Mouse (Mus musculus) forebrain, embryonic 14.5 days (tissue): ENCODE results near the gene Heg1. TPM values are rescaled to one million over a fixed set of nuclear protein-coding genes. Genes with fewer than 3 reads are reported as not detected.

ENCODE experiments used
- ATAC-seq: fragments of 200-750 bp; cut with Nextera tagmentation; 2 replicates; pipeline ENCODE4 v1.8.0; 2017; ENCODE audit warnings: mild to moderate bottlenecking, moderate library complexity
- DNase-seq: peaks from one replicate; pipeline ENCODE4 v3.0.0-alpha.2; 2015; ENCODE audit warnings: low spot score
- H3K27ac ChIP-seq: fragments of 300-500 bp; sonication (generic); 2 replicates; pipeline ENCODE4 v1.5.1; 2014; ENCODE audit warnings: low read depth, mild to moderate bottlenecking, control low read depth, low read length, moderate library complexity
- H3K27me3 ChIP-seq: fragments of 300-500 bp; sonication (generic); replicated peaks from 2 replicates; pipeline ENCODE4 v1.6.1; 2014; ENCODE audit warnings: low read length, control low read depth, mixed read lengths; ENCODE audit not compliant: control insufficient read depth, insufficient read depth
- H3K36me3 ChIP-seq: fragments of 300-500 bp; sonication (generic); 2 replicates; pipeline ENCODE4 v1.6.1; 2014; ENCODE audit warnings: low read length, control low read depth; ENCODE audit not compliant: control insufficient read depth, insufficient read depth
- H3K4me1 ChIP-seq: fragments of 300-500 bp; sonication (generic); 2 replicates; pipeline ENCODE4 v1.6.1; 2014; ENCODE audit warnings: antibody characterized with exemption, low read length, control low read depth; ENCODE audit not compliant: control insufficient read depth, insufficient read depth
- H3K4me2 ChIP-seq: fragments of 300-500 bp; sonication (generic); 2 replicates; pipeline ENCODE4 v1.6.1; 2014; ENCODE audit warnings: mild to moderate bottlenecking, control low read depth, low read length
- H3K4me3 ChIP-seq: fragments of 300-500 bp; sonication (generic); 2 replicates; pipeline ENCODE4 v1.5.1; 2014; ENCODE audit warnings: low read depth, low read length, control low read depth
- H3K9ac ChIP-seq: fragments of 300-500 bp; sonication (generic); 2 replicates; pipeline ENCODE4 v1.6.1; 2014; ENCODE audit warnings: mild to moderate bottlenecking, low read length, control low read depth, moderate library complexity
- H3K9me3 ChIP-seq: fragments of 300-500 bp; sonication (generic); replicated peaks from 2 replicates; pipeline ENCODE4 v1.6.1; 2016; ENCODE audit warnings: low read length, control low read depth, mixed read lengths; ENCODE audit not compliant: control insufficient read depth
- WGBS: fragments of 180-500 bp; shearing (Covaris S2); extraction: QIAGEN DNeasy Blood & Tissue Kit; methylation state at CpG from one replicate; pipeline ENCODE4 v1.1.7; 2014; 5-methylcytosine and 5-hydroxymethylcytosine counted together
- polyA plus RNA-seq: library from polyadenylated mRNA; unstranded; fragments of >200 nt; fragmentation: Nextera tagmentation; extraction: Ambion mirVana; gene quantifications from 2 replicates; pipeline ENCODE4 v1.2.1, GENCODE M21; 2014

Heg1 gene
- polyA plus RNA-seq, 1 experiment from 2014 or later, result 15.0 TPM

GRCm38 (mm10) chr16:33739802-33740201, 55.6 kb downstream of the Heg1 start:
- DNase-seq (peak; percentile 80), ATAC-seq (peak; percentile 67)
- no peaks in the 10 kb centered on the region for H3K27me3 ChIP-seq
- 39% methylated on average over 3 of the region's 3 CpGs for WGBS
- peaks cover 24% of the 10 kb centered on the region for H3K36me3 ChIP-seq
- H3K9ac ChIP-seq, result no peak overlapping the region
- H3K27ac ChIP-seq, result peak overlapping the region; percentile 10; the same call in 1 of the 2 replicates
- no peak overlapping the region for H3K4me3 ChIP-seq
- peaks cover 42% of the 10 kb centered on the region for H3K4me1 ChIP-seq
- no peak overlapping the region for H3K4me2 ChIP-seq
- H3K9me3 ChIP-seq, result no peaks in the 10 kb centered on the region

- Histone ChIP-seq H3K4me3 (no peak overlapping the region), H3K4me1 (peaks cover 37% of the 10 kb centered on the region), H3K4me2 (no peak overlapping the region), H3K36me3 (peaks cover 29% of the 10 kb centered on the region), H3K9ac (no peak overlapping the region), H3K9me3 (no peaks in the 10 kb centered on the region), H3K27me3 (no peaks in the 10 kb centered on the region), H3K27ac (no peak overlapping the region; the same call in 1 of the 2 replicates)
- peak; percentile 57 for DNase-seq
- no peak; the same call in 1 of the 2 replicates for ATAC-seq
- WGBS, result 43% methylated on average over 6 of the region's 6 CpGs
These were observed 56.2 kb downstream of the Heg1 start for GRCm38 (mm10) chr16:33740416-33740815.

GRCm38 (mm10) chr16:33741795-33742194, 57.6 kb downstream of the Heg1 start:
- 60% methylated on average over 5 of the region's 5 CpGs for WGBS

GRCm38 (mm10) chr16:33742233-33742632, 58.1 kb downstream of the Heg1 start:
- DNase-seq (no peak), ATAC-seq (no peak)
- Histone ChIP-seq H3K9ac (no peak overlapping the region), H3K27ac (no peak overlapping the region), H3K4me2 (no peak overlapping the region), H3K4me1 (peaks cover 21% of the 10 kb centered on the region; the same call in 1 of the 2 replicates), H3K36me3 (peaks cover 27% of the 10 kb centered on the region), H3K4me3 (no peak overlapping the region), H3K9me3 (no peaks in the 10 kb centered on the region), H3K27me3 (no peaks in the 10 kb centered on the region)
- WGBS, result 82% methylated on average over 9 of the region's 9 CpGs

More at GRCm38 (mm10) chr16:33741795-33742194, 57.6 kb downstream of the Heg1 start:
- no peaks in the 10 kb centered on the region for H3K9me3 ChIP-seq
- no peak overlapping the region for H3K9ac ChIP-seq
- H3K4me3 ChIP-seq, result no peak overlapping the region
- H3K4me1 ChIP-seq, result peaks cover 24% of the 10 kb centered on the region
- no peak for ATAC-seq
- no peaks in the 10 kb centered on the region for H3K27me3 ChIP-seq
- H3K36me3 ChIP-seq, result peaks cover 29% of the 10 kb centered on the region
- peak; percentile 34 for DNase-seq
- H3K27ac ChIP-seq, result no peak overlapping the region
- H3K4me2 ChIP-seq, result no peak overlapping the region

- Histone ChIP-seq H3K9me3 (no peaks in the 10 kb centered on the region), H3K36me3 (peaks cover 31% of the 10 kb centered on the region), H3K4me3 (no peak overlapping the region), H3K4me1 (peaks cover 15% of the 10 kb centered on the region; the same call in 1 of the 2 replicates), H3K9ac (no peak overlapping the region), H3K27ac (no peak overlapping the region), H3K27me3 (no peaks in the 10 kb centered on the region), H3K4me2 (no peak overlapping the region)
- peak; percentile 67 for DNase-seq
- WGBS, result 63% methylated on average over 7 of the region's 7 CpGs
- ATAC-seq, result peak; percentile 24; the same call in 1 of the 2 replicates
These were observed 60.7 kb downstream of the Heg1 start for GRCm38 (mm10) chr16:33744622-33745419.

DNA sequence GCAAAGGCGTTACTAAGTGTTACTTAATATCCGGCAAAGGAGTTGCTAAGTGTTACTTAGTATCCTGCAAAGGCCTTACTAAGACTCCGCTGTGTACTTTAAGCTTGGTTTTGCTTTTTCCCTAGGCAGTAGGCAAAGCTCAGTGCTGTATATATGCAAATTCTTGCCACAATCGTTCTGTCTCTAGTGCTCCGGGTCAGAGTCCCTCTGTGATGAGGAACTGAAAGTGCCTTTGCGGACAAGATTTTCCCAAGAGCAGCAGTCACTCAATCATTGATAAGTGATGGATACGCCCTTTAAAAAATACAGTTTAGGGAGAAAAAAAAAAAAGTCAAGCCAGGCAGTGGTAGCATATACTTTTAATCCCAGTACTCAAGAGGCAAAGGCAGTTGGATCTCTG, 61.3 kb downstream of the Heg1 start:
- Histone ChIP-seq H3K27me3 (no peaks in the 10 kb centered on the region), H3K4me3 (no peak overlapping the region), H3K36me3 (peaks cover 31% of the 10 kb centered on the region), H3K4me2 (no peak overlapping the region), H3K4me1 (peaks cover 8% of the 10 kb centered on the region; the same call in 1 of the 2 replicates), H3K9ac (no peak overlapping the region), H3K27ac (no peak overlapping the region), H3K9me3 (no peaks in the 10 kb centered on the region)
- ATAC-seq, result no peak
- DNase-seq, result no peak
- 90% methylated on average over 7 of the region's 7 CpGs for WGBS

- H3K27me3 ChIP-seq, result no peaks in the 10 kb centered on the region
- peaks cover 3% of the 10 kb centered on the region; the same call in 1 of the 2 replicates for H3K4me1 ChIP-seq
- 79% methylated on average over 10 of the region's 10 CpGs for WGBS
- peak; percentile 41 for DNase-seq
- H3K9me3 ChIP-seq, result no peaks in the 10 kb centered on the region
- no peak overlapping the region for H3K4me3 ChIP-seq
- H3K9ac ChIP-seq, result no peak overlapping the region
- no peak overlapping the region for H3K27ac ChIP-seq
- H3K4me2 ChIP-seq, result no peak overlapping the region
- H3K36me3 ChIP-seq, result peaks cover 34% of the 10 kb centered on the region
- no peak for ATAC-seq
These were observed 62.0 kb downstream of the Heg1 start for GRCm38 (mm10) chr16:33746074-33746676.

GRCm38 (mm10) chr16:33747346-33747954, 63.3 kb downstream of the Heg1 start:
- DNase-seq (no peak), ATAC-seq (no peak)
- no peaks in the 10 kb centered on the region for H3K27me3 ChIP-seq
- 76% methylated on average over 7 of the region's 7 CpGs for WGBS
- H3K4me2 ChIP-seq, result no peak overlapping the region
- H3K9me3 ChIP-seq, result no peaks in the 10 kb centered on the region
- peaks cover 33% of the 10 kb centered on the region for H3K36me3 ChIP-seq
- H3K4me3 ChIP-seq, result no peak overlapping the region
- no peaks in the 10 kb centered on the region for H3K4me1 ChIP-seq
- H3K9ac ChIP-seq, result no peak overlapping the region
- H3K27ac ChIP-seq, result no peak overlapping the region
